34 mouse cellular contexts compared by ENCODE assay signal in the genomic region with DNA sequence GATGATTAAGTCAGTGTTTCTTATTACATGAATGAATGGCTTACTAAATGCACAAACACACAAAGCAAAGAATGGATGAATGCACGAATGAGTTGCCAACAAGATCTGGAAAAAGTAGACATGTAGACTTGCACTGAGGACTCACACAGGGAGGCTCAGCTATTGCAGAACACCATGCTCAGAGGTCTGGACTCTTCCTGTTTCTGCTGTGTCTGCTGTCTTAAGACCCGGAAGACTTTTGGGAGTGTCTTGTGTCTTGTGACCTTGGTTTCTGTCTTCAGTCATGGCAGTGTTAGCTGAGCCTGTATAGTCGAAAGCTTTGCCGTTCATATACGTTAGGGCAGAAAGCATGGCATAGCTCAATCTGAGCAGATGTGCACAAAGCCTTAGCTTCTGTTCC.
"Had no signal": no experiment of that assay in that cellular context is flagged by ENCODE, and none has a peak within 500 bp of the region (broad histone marks: within the 10 kb centered on the region; RNA-seq: fewer than 3 reads in every experiment).

No protein-coding gene starts in this region.

- H3K4me3 ChIP-seq: heart, embryonic 10.5 days; heart, embryonic 12.5 days; heart, embryonic 13.5 days; heart, embryonic 15.5 days; hindbrain, embryonic 10.5 days; hindbrain, embryonic 12.5 days; hindbrain, embryonic 13.5 days; hindbrain, embryonic 15.5 days; intestine, embryonic 15.5 days; kidney, embryonic 15.5 days; layer of hippocampus, adult 2 months had no signal

- H3K27me3 ChIP-seq: heart, embryonic 13.5 days; heart, embryonic 15.5 days; hindbrain, embryonic 13.5 days; intestine, embryonic 15.5 days; kidney, embryonic 15.5 days had no signal

- ATAC-seq: hindbrain, embryonic 16.5 days; hindbrain, postnatal 0 days; inflammation-experienced regulatory T-cells, adult 6 months; intestine, embryonic 15.5 days; intestine, embryonic 16.5 days; intestine, postnatal 0 days had no signal

- H3K27ac ChIP-seq: heart, embryonic 10.5 days; heart, embryonic 13.5 days; heart, embryonic 15.5 days; hindbrain, embryonic 10.5 days; hindbrain, embryonic 12.5 days; hindbrain, embryonic 13.5 days; hindbrain, embryonic 14.5 days; hindbrain, embryonic 15.5 days; hindbrain, postnatal 0 days; intestine, embryonic 15.5 days; kidney, embryonic 15.5 days; kidney, postnatal 0 days; layer of hippocampus, adult 2 months had no signal

- DNase-seq: heart, postnatal 10 days; heart, postnatal 14 days; heart, postnatal 36 days; heart, postnatal 4 days; kidney, adult 11 months; kidney, adult 18-20 months; kidney, adult 2 months; kidney, adult 8-10 months; kidney, adult 9 months; kidney, postnatal 10 days; kidney, postnatal 14 days; kidney, postnatal 25 days; kidney, postnatal 36 days; kidney, postnatal 4 days; layer of hippocampus, adult 9-11 months; layer of hippocampus, postnatal 36 days had no signal

- H3K4me1 ChIP-seq: intestine, embryonic 15.5 days had no signal
